Mouse (Mus musculus) midbrain, embryonic 10.5 days (tissue): ENCODE data around the gene Pik3cd. TPM values are rescaled to one million over a fixed set of nuclear protein-coding genes. Genes with fewer than 3 reads are reported as not detected.

Experiments used
- DNase-seq: peaks from one replicate; pipeline ENCODE4 v3.0.0-alpha.2; 2017; ENCODE audit warnings: low spot score
- H3K27ac ChIP-seq: fragments of 300-500 bp; sonication (generic); replicated peaks from 2 replicates; pipeline ENCODE4 v1.5.1; 2016; ENCODE audit warnings: mild to moderate bottlenecking
- H3K27me3 ChIP-seq: fragments of 300-500 bp; sonication (generic); 2 replicates; pipeline ENCODE4 v1.6.1; 2016; ENCODE audit warnings: low read depth, mild to moderate bottlenecking; ENCODE audit not compliant: poor library complexity, severe bottlenecking
- H3K36me3 ChIP-seq: fragments of 300-500 bp; sonication (generic); 2 replicates; pipeline ENCODE4 v1.6.1; 2016; ENCODE audit warnings: mild to moderate bottlenecking, moderate library complexity
- H3K4me1 ChIP-seq: fragments of 300-500 bp; sonication (generic); 2 replicates; pipeline ENCODE4 v1.6.1; 2016
- H3K4me3 ChIP-seq: fragments of 300-500 bp; sonication (generic); 2 replicates; pipeline ENCODE4 v1.5.1; 2016; ENCODE audit warnings: mild to moderate bottlenecking, moderate library complexity
- H3K9me3 ChIP-seq: fragments of 300-500 bp; sonication (generic); replicated peaks from 2 replicates; pipeline ENCODE4 v1.6.1; 2016; ENCODE audit warnings: mild to moderate bottlenecking
- WGBS: fragments of 180-500 bp; shearing (Covaris S2); methylation state at CpG from one replicate; pipeline ENCODE4 v1.1.7; 2016; 5-methylcytosine and 5-hydroxymethylcytosine counted together
- polyA plus RNA-seq: library from polyadenylated mRNA; unstranded; fragments of >200 nt; fragmentation: Nextera tagmentation; extraction: Ambion mirVana; gene quantifications from 2 replicates; pipeline ENCODE4 v1.2.1, GENCODE M21; 2016

The Pik3cd gene
- polyA plus RNA-seq, 1 experiment from 2014 or later, result 7.9 TPM

- no peak for DNase-seq
- H3K4me1 ChIP-seq, result peaks cover 71% of the 10 kb centered on the region
- peaks cover 6% of the 10 kb centered on the region; the same call in 1 of the 2 replicates for H3K27me3 ChIP-seq
- peaks cover 45% of the 10 kb centered on the region for H3K36me3 ChIP-seq
- WGBS, result 91% methylated on average over 10 of the region's 10 CpGs
- H3K9me3 ChIP-seq, result no peaks in the 10 kb centered on the region
- H3K4me3 ChIP-seq, result no peak overlapping the region
- H3K27ac ChIP-seq, result no peak overlapping the region
Observed at GRCm38 (mm10) chr4:149734730-149735475, 32.5 kb upstream of the Pik3cd start.

DNA sequence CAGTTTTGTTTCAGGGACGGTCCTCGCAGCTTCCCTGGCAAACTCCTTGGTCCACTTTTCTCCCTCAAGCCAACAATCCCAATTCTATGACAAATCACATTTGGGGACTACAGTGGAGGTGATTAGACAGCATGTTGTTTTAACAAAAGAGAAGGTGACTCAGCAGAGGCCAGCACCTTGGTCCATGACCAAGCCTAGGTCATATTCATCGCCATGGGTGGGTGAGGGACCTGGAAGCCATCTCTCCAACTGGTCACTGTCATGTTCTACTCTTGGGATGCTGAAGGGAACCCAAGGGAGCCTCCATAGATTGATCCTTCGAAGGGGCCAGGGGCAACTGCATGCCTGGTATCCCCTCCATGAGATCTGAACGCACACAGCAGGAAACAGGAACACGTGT, 31.9 kb upstream of the Pik3cd start:
- Histone ChIP-seq H3K4me3 (no peak overlapping the region), H3K36me3 (peaks cover 51% of the 10 kb centered on the region), H3K9me3 (no peaks in the 10 kb centered on the region), H3K27ac (peak overlapping the region; percentile 50; the same call in 1 of the 2 replicates), H3K27me3 (peaks cover 6% of the 10 kb centered on the region; the same call in 1 of the 2 replicates), H3K4me1 (peaks cover 71% of the 10 kb centered on the region)
- 88% methylated on average over 6 of the region's 6 CpGs for WGBS
- DNase-seq, result no peak

- Histone ChIP-seq H3K4me1 (peaks cover 71% of the 10 kb centered on the region), H3K4me3 (no peak overlapping the region), H3K36me3 (peaks cover 56% of the 10 kb centered on the region)
Observed at GRCm38 (mm10) chr4:149733748-149734147, 31.4 kb upstream of the Pik3cd start.

GRCm38 (mm10) chr4:149732800-149733199, 30.4 kb upstream of the Pik3cd start:
- H3K27me3 ChIP-seq, result no peaks in the 10 kb centered on the region
- H3K4me1 ChIP-seq, result peaks cover 67% of the 10 kb centered on the region
- H3K27ac ChIP-seq, result no peak overlapping the region
- no peaks in the 10 kb centered on the region for H3K9me3 ChIP-seq
- DNase-seq, result no peak
- peaks cover 65% of the 10 kb centered on the region for H3K36me3 ChIP-seq
- H3K4me3 ChIP-seq, result no peak overlapping the region
- 77% methylated on average over 10 of the region's 10 CpGs for WGBS

More at GRCm38 (mm10) chr4:149733748-149734147, 31.4 kb upstream of the Pik3cd start:
- H3K27me3 ChIP-seq, result peaks cover 5% of the 10 kb centered on the region; the same call in 1 of the 2 replicates
- no peaks in the 10 kb centered on the region for H3K9me3 ChIP-seq
- WGBS, result 72% methylated on average over 6 of the region's 6 CpGs
- H3K27ac ChIP-seq, result peak overlapping the region; percentile 50; the same call in 1 of the 2 replicates
- no peak for DNase-seq

GRCm38 (mm10) chr4:149732313-149732712, 29.9 kb upstream of the Pik3cd start:
- Histone ChIP-seq H3K4me1 (peaks cover 64% of the 10 kb centered on the region), H3K4me3 (no peak overlapping the region), H3K27me3 (no peaks in the 10 kb centered on the region), H3K9me3 (no peaks in the 10 kb centered on the region), H3K27ac (no peak overlapping the region), H3K36me3 (peaks cover 70% of the 10 kb centered on the region)
- 90% methylated on average over 3 of the region's 3 CpGs for WGBS
- no peak for DNase-seq

- Histone ChIP-seq H3K4me3 (no peak overlapping the region), H3K27me3 (no peaks in the 10 kb centered on the region), H3K36me3 (peaks cover 81% of the 10 kb centered on the region), H3K4me1 (peaks cover 49% of the 10 kb centered on the region), H3K9me3 (no peaks in the 10 kb centered on the region), H3K27ac (no peak overlapping the region)
- DNase-seq, result no peak
- 85% methylated on average over 7 of the region's 7 CpGs for WGBS
Observed at GRCm38 (mm10) chr4:149730827-149731226, 28.5 kb upstream of the Pik3cd start.

DNA sequence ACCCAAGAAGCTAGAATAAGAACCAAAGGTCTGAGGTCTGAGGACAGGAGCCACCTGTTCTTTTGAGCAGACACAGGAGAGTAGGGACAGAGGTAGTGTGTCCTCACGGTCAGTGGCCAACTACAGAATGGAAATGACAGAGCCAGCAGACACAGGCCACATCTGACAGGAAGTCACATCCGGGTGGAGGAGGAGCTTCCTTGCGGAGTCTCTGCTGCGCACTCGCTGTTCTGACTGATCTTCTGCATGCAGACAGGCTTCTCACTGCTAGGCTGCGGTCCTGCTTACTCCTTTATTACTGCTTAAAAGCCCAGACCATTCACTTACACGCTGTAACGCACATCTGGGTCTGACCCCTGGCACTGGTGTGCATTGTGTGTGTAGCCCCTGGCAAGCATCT, 26.4 kb upstream of the Pik3cd start:
- no peak for DNase-seq
- Histone ChIP-seq H3K36me3 (peaks cover 85% of the 10 kb centered on the region), H3K27me3 (no peaks in the 10 kb centered on the region), H3K27ac (no peak overlapping the region; the same call in 1 of the 2 replicates), H3K4me1 (peaks cover 40% of the 10 kb centered on the region), H3K4me3 (no peak overlapping the region), H3K9me3 (no peaks in the 10 kb centered on the region)
- 87% methylated on average over 8 of the region's 8 CpGs for WGBS

GRCm38 (mm10) chr4:149727636-149728035, 25.3 kb upstream of the Pik3cd start:
- no peak for DNase-seq
- 94% methylated on average over 5 of the region's 5 CpGs for WGBS
- no peaks in the 10 kb centered on the region for H3K9me3 ChIP-seq
- H3K4me1 ChIP-seq, result peaks cover 32% of the 10 kb centered on the region
- no peaks in the 10 kb centered on the region for H3K27me3 ChIP-seq
- no peak overlapping the region for H3K27ac ChIP-seq
- no peak overlapping the region for H3K4me3 ChIP-seq
- peaks cover 93% of the 10 kb centered on the region for H3K36me3 ChIP-seq

DNA sequence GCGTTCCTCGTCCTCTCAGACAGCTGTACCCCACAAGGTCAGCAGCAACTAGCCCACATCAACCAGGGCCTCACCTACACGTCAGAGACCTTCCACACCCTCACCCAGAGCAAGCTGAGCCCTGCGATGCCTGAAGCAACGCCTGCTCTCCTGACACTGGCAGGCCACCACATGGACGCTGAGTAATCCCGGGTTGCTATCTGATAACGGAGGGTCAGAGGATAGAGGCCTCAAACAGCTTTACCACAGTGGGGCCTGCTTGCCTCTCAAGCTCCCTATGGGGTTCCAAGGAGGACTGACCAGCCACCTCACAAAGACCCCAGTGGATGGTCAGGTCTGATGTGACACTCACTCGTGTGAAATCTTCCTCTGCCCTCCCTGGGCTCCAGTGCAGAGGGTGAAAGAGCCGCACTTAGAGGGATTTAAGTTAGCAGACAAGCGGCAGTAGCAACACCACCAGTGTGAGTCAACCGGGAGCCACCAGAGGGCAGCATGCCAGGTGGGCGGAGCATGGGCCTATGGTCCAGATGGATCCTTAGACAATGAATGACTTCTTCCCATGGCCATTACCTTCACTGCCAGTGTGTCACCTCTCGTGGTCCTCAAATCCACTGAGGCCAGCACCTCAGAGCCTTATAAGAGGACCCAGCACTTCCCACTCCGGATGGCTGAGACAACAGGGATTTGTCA, 23.4 kb upstream of the Pik3cd start:
- H3K36me3 ChIP-seq, result peaks cover 98% of the 10 kb centered on the region
- H3K4me3 ChIP-seq, result no peak overlapping the region
- H3K9me3 ChIP-seq, result no peaks in the 10 kb centered on the region
- WGBS, result 79% methylated on average over 15 of the region's 15 CpGs
- H3K4me1 ChIP-seq, result peaks cover 22% of the 10 kb centered on the region
- peak; percentile 65 for DNase-seq
- H3K27ac ChIP-seq, result no peak overlapping the region
- no peaks in the 10 kb centered on the region for H3K27me3 ChIP-seq

GRCm38 (mm10) chr4:149724916-149725470, 22.6 kb upstream of the Pik3cd start:
- Histone ChIP-seq H3K27me3 (no peaks in the 10 kb centered on the region), H3K36me3 (peaks cover 99% of the 10 kb centered on the region), H3K4me1 (peaks cover 19% of the 10 kb centered on the region), H3K27ac (no peak overlapping the region), H3K4me3 (no peak overlapping the region), H3K9me3 (no peaks in the 10 kb centered on the region)
- WGBS, result 94% methylated on average over 17 of the region's 17 CpGs
- no peak for DNase-seq

GRCm38 (mm10) chr4:149723855-149724731, 21.7 kb upstream of the Pik3cd start:
- 78% methylated on average over 17 of the region's 17 CpGs for WGBS
- DNase-seq, result no peak
- H3K4me1 ChIP-seq, result peaks cover 19% of the 10 kb centered on the region; the same call in 1 of the 2 replicates
- no peaks in the 10 kb centered on the region for H3K9me3 ChIP-seq
- no peaks in the 10 kb centered on the region for H3K27me3 ChIP-seq
- H3K36me3 ChIP-seq, result peaks cover 99% of the 10 kb centered on the region
- 0 out of 2 replicates have a peak overlapping the region, but pooled peaks have one; percentile 25 for H3K27ac ChIP-seq
- no peak overlapping the region for H3K4me3 ChIP-seq

DNA sequence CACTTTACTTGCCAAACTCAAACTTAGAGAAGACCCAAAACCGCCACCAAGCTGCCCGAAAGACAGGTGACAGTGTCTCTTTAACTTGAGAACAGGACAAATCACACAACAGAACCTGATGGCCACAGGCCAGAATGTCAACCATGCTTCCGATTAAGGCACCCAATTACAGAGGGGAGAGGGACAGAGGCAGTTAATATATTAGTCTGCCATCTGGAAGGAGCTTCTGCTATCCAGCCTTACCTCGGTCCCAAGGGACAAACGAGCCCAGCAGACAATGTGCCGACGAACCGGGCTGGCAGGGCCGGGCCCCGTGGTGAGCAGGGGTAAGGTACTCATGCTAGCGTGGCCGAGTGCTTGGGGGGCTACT, 20.6 kb upstream of the Pik3cd start:
- DNase-seq, result no peak
- H3K4me1 ChIP-seq, result peaks cover 19% of the 10 kb centered on the region; the same call in 1 of the 2 replicates
- H3K27me3 ChIP-seq, result no peaks in the 10 kb centered on the region
- H3K27ac ChIP-seq, result no peak overlapping the region
- 91% methylated on average over 12 of the region's 12 CpGs for WGBS
- H3K9me3 ChIP-seq, result no peaks in the 10 kb centered on the region
- peaks cover 99% of the 10 kb centered on the region for H3K36me3 ChIP-seq
- H3K4me3 ChIP-seq, result no peak overlapping the region
